Mouse (Mus musculus) E14TG2a.4 (cell line): ENCODE measurements around the gene Fry.

Source experiments
- H3K27me3 ChIP-seq: 2 replicates; pipeline ENCODE4 v1.6.1; 2014; ENCODE audit warnings: low read length, control low read depth; ENCODE audit not compliant: insufficient read depth
- H3K36me3 ChIP-seq: 2 replicates; pipeline ENCODE4 v1.6.1; 2014; ENCODE audit warnings: low read length, control low read depth; ENCODE audit not compliant: insufficient read depth
- H3K4me1 ChIP-seq: replicated peaks from 2 replicates; pipeline ENCODE4 v1.6.1; 2014; ENCODE audit warnings: low read depth, low read length, control low read depth
- H3K4me3 ChIP-seq: replicated peaks from 2 replicates; pipeline ENCODE4 v1.5.1; 2014; ENCODE audit warnings: mild to moderate bottlenecking, low read length
- H3K9me3 ChIP-seq: 2 replicates; pipeline ENCODE4 v1.6.1; 2014; ENCODE audit warnings: low read length, control low read depth
- CTCF ChIP-seq: conservative IDR thresholded peaks from 2 replicates; pipeline ENCODE4 v1.5.1; 2014; ENCODE audit warnings: low read length
- NANOG ChIP-seq: IDR thresholded peaks from 2 replicates; pipeline ENCODE4 v1.6.1; 2014; ENCODE audit warnings: borderline replicate concordance, low read length, mixed read lengths
- POU5F1 ChIP-seq: IDR thresholded peaks from 2 replicates; pipeline ENCODE4 v1.6.1; 2014; ENCODE audit warnings: low read length, borderline replicate concordance

Gene Fry

GRCm38 (mm10) chr5:150457904-150458739 is 339.7 kb downstream of the Fry start:
- no peak for TF ChIP-seq CTCF
- TF ChIP-seq POU5F1, result no peak
- no peak for TF ChIP-seq NANOG

DNA sequence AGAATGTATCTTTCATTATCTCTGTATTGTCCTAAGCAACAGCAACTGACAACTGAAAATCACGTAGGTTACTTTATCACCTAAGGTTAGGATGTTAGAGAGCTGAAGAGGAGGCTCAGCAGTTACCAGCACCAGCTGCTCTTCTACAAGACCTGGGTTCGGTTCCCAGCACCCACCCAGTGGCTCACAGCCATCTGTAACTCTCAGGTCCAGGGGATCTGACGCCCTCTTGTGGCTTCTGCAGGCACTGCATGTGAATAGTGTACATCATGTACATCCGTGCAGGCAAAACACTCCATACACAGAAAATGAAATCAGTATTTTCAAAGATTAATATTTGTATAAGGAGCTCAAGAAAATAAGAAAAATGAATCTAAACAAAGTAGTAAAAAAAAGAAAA is 341.4 kb downstream of the Fry start:
- H3K4me1 ChIP-seq, result peaks cover 16% of the 10 kb centered on the region
- TF ChIP-seq CTCF (peak; percentile 65), NANOG (no peak)

More at GRCm38 (mm10) chr5:150457904-150458739, 339.7 kb downstream of the Fry start:
- no peak overlapping the region for H3K4me3 ChIP-seq
- no peaks in the 10 kb centered on the region for H3K9me3 ChIP-seq
- no peaks in the 10 kb centered on the region for H3K27me3 ChIP-seq
- H3K4me1 ChIP-seq, result peaks cover 16% of the 10 kb centered on the region
- H3K36me3 ChIP-seq, result peaks cover 28% of the 10 kb centered on the region

GRCm38 (mm10) chr5:150464721-150465120 is 346.3 kb downstream of the Fry start:
- Histone ChIP-seq H3K36me3 (peaks cover 7% of the 10 kb centered on the region), H3K4me1 (peaks cover 9% of the 10 kb centered on the region)

More for the DNA sequence above, 341.4 kb downstream of the Fry start:
- Histone ChIP-seq H3K27me3 (no peaks in the 10 kb centered on the region), H3K9me3 (no peaks in the 10 kb centered on the region), H3K36me3 (peaks cover 16% of the 10 kb centered on the region), H3K4me3 (no peak overlapping the region)

GRCm38 (mm10) chr5:150465218-150465617 is 346.8 kb downstream of the Fry start:
- no peak overlapping the region for H3K4me3 ChIP-seq
- TF ChIP-seq CTCF, result no peak
- no peak for TF ChIP-seq POU5F1
- no peak for TF ChIP-seq NANOG

More at GRCm38 (mm10) chr5:150464721-150465120, 346.3 kb downstream of the Fry start:
- no peak overlapping the region for H3K4me3 ChIP-seq
- H3K27me3 ChIP-seq, result no peaks in the 10 kb centered on the region
- H3K9me3 ChIP-seq, result no peaks in the 10 kb centered on the region
- TF ChIP-seq POU5F1 (no peak), NANOG (no peak), CTCF (no peak)

DNA sequence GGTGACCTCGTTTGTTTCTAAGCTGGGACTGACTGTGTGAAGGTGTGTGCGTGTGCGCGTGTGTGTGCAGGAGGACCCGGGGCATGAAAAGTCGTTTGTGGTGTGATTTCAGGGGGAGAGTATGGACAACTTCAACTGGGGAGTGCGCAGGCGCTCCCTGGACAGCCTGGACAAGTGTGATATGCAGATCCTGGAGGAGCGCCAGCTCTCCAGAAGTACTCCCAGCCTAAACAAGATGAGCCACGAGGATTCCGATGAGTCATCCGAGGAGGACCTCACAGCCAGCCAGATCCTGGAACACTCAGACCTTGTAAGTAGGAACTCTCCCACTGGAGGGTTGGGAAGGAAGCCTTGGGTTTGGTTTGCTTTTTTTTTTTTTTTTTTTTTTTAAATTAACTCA is 347.7 kb downstream of the Fry start:
- Histone ChIP-seq H3K27me3 (no peaks in the 10 kb centered on the region), H3K36me3 (peaks cover 8% of the 10 kb centered on the region; the same call in 1 of the 2 replicates), H3K9me3 (no peaks in the 10 kb centered on the region), H3K4me1 (peaks cover 9% of the 10 kb centered on the region), H3K4me3 (no peak overlapping the region)
- TF ChIP-seq NANOG (no peak), CTCF (no peak), POU5F1 (no peak)

More at GRCm38 (mm10) chr5:150465218-150465617, 346.8 kb downstream of the Fry start:
- no peaks in the 10 kb centered on the region for H3K27me3 ChIP-seq
- peaks cover 9% of the 10 kb centered on the region for H3K4me1 ChIP-seq
- no peaks in the 10 kb centered on the region for H3K9me3 ChIP-seq
- peaks cover 8% of the 10 kb centered on the region for H3K36me3 ChIP-seq

DNA sequence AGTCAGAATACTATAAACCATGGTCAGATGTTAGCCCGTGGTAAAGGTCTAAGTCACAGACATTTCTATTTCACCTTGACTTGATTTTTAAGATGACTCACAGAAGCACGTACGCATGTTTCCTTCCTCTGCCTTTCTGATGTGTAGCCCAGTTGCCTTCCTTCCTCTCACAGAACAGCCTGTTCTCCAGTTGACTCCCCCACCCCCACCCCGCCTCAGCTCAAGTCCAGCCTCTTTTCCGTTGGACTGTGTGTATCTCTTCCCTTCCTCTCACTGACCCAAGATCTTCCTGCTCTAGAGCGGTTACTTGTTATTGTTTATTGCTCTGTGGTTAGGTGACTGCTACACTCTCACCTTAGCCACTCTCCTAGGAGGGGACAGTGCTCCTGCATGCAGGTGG is 350.0 kb downstream of the Fry start:
- Histone ChIP-seq H3K27me3 (no peaks in the 10 kb centered on the region), H3K36me3 (peaks cover 17% of the 10 kb centered on the region; the same call in 1 of the 2 replicates), H3K9me3 (no peaks in the 10 kb centered on the region), H3K4me1 (peaks cover 9% of the 10 kb centered on the region), H3K4me3 (no peak overlapping the region)
- TF ChIP-seq POU5F1, result no peak
- no peak for TF ChIP-seq NANOG
- no peak for TF ChIP-seq CTCF

DNA sequence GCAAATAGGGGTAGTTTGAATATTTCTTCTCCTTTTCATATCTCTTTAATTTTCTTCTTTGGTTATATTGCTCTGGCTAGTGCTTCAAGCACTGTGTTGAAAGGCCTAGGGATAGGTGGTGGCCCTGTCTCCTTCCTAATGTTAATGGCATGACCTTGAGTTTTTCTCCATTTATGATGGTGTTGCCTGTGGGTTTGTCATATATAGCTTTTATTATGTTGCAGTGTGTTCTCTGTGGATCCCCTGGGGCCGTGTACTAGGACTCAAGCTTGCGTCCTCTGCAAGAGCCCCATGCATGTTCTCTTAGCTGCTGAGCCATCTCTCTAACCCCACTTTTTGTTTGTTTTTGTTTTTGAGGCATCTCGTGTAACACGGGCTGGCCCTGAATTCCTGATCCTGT is 358.9 kb downstream of the Fry start:
- no peak for TF ChIP-seq CTCF
- no peak for TF ChIP-seq NANOG
- no peak for TF ChIP-seq POU5F1
- H3K4me1 ChIP-seq, result no peaks in the 10 kb centered on the region
- no peak overlapping the region for H3K4me3 ChIP-seq
- H3K9me3 ChIP-seq, result no peaks in the 10 kb centered on the region
- peaks cover 25% of the 10 kb centered on the region for H3K36me3 ChIP-seq
- H3K27me3 ChIP-seq, result no peaks in the 10 kb centered on the region

DNA sequence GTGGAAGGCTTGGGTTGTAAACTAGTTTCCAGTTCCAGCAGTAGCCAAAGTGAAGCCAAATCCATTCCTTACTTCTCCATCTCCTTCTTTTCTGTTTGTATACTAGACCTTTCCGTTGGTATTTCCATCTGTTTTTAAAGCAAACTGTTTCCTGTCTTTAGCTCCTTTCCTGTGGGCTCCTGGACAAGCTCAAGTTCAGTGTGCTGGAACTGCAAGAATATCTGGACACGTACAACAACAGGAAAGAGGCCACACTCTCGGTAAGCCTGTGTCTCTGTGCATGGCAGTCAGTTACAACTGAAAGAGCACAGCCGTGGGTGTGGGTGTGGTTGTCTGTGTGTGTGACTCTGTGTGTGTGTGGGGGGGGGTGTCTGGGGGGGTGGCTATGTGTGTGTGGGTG is 360.2 kb downstream of the Fry start:
- H3K4me3 ChIP-seq, result no peak overlapping the region
- H3K27me3 ChIP-seq, result no peaks in the 10 kb centered on the region
- H3K9me3 ChIP-seq, result no peaks in the 10 kb centered on the region
- TF ChIP-seq POU5F1 (no peak), NANOG (no peak)
- peaks cover 24% of the 10 kb centered on the region for H3K36me3 ChIP-seq
- H3K4me1 ChIP-seq, result no peaks in the 10 kb centered on the region
